Mouse (Mus musculus) layer of hippocampus, postnatal 14 days (tissue): ENCODE measurements around the gene Rtel1. TPM values are rescaled to one million over a fixed set of nuclear protein-coding genes. Genes with fewer than 3 reads are reported as not detected.

Experiments used
- DNase-seq, 2 experiments: peaks; one replicate each; pipeline ENCODE4 v3.0.0; 2021 to 2022; ENCODE audit warnings: low spot score in 2 of 2, mixed read lengths in 1 of 2
- long read RNA-seq, 2 experiments: library from polyadenylated mRNA; stranded (forward); transcript quantifications; one replicate each; pipeline ENCODE4 v2.0.0; 2021
- total RNA-seq, 2 experiments: library from RNA; stranded (reverse); gene quantifications; 2 replicates each; pipeline ENCODE4 v1.2.3; 2021

The Rtel1 gene
- 10 to 100 TPM; 39.7 to 42.8 TPM for total RNA-seq
- long read RNA-seq, experiment 1, partial matches to known transcripts: 2 of 7 reads
- long read RNA-seq, experiment 1, other reads (novel, unspliced or antisense): 5 of 7 reads
- long read RNA-seq, experiment 2, full-length matches to known transcripts: 2 of 6 reads
- long read RNA-seq, experiment 2, partial matches to known transcripts: 3 of 6 reads
- long read RNA-seq, experiment 2, other reads (novel, unspliced or antisense): 1 of 6 reads

- peak; percentile 83 to 86 for DNase-seq
Measured at GRCm38 (mm10) chr2:181319248-181320102, at the start of gene Rtel1. Gene Rtel1 (plus strand): TSS chr2:181319739.

- DNase-seq: no peak
Measured at GRCm38 (mm10) chr2:181272092-181272491, 47.4 kb upstream of the Rtel1 start.

DNA sequence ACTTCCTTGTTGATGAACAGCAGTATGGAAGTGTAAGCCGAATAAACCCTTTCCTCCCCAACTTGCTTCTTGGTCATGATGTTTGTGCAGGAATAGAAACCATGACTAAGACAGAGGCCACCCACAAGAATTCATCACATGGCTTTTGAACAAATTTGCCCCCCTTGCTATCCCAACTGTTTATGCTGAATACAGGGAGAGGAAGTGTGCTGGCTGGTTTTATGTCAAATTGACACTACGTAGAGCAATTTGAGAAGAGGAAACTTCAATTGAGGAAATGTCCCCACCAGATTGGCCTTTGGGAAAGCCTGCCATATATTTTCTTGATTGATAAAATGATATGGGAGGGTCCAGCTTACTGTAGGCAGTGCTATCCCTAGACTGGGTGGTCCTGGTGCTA is 45.7 kb upstream of the Rtel1 start:
- DNase-seq: no peak

DNA sequence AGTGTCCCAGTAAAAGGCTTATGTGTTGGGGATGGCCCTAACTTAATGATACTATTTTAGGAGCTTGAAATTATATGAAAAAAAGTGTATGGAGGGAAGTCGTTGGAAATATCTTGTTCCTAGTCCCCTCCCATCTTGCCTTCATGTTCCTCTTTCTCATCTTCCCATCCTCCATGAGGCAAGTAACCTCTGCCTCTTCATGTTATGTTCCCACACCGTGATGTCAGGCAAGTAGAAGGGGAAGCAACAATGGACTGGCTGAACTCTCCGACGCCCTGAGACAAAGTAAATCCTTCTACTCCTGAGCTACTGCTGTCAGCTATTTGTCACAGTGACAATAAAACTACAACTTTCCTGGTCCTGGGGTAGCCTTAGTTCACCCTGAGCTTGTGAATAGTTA is 44.9 kb upstream of the Rtel1 start:
- DNase-seq: no peak

DNA sequence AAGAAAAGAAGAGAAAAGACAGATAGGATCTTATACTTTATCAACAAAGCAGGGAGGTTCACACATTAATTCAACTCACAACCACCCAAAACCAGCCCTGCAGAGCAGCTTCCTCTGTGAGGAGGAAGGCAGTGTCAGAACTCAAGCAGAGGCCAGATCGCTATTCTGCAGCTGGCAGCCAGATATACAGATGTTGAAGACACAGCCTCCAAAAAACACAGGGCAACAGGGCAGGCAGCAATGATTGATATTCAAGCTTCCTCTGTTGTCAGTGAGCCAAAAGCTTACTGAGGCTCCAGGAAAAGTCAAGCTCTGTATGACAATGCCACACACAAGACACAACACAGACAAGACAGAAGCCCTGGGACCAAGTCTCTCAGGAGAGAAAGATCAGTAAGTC is 42.8 kb upstream of the Rtel1 start:
- no peak for DNase-seq

DNA sequence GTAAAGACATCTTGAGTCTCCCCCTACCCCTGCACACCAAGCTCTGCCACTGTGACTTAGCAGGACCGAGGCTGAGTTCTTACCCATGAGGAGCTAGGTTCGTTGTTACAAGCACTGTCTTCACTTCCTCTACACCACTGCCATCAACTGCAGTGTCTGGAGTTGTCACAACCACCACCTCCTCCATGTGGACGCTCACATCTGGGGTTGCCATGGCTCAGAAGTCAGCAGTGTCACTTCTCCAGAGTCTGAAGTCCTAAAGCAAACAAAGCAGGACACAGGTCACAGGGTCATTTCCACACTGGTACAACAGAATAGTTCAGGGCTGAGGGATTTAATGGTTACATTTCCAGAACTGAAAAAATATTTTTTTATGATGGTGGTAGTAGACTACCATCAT is 41.7 kb upstream of the Rtel1 start:
- DNase-seq: no peak

- DNase-seq: peak in 1 of 2 experiments; percentile 31
Measured at GRCm38 (mm10) chr2:181279968-181280367, 39.6 kb upstream of the Rtel1 start.

DNA sequence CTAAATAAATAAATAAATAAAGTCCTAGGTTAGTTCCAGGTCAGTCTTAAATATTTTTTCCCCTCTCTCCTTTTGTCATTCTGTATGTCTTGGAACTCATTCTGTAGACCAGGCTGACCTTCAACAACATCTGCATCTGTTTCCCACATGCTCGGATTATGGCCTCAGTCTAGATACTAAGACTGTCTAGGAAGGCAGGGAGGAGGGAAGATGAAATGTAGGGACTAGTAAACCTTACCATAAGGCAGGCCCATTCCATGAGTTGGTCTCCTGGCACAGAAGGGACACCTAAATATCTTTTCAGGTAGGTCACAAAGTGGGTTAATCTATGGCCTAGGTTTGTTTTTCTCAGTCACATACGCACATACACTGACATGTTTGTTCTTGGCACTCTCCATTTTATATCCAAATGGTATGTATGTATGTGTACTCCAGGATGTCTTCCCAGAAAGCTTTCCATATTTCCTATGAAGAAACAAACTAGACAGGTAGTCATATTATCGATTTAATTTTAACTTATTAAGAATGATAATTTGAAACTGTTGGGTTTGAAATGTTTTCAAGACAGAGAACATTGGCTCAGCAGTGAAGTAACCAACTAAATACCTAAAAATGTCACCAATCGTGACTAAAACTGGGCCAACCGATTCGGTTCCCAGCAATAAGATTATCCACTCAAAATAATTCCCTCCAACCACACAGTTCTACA is 32.8 kb upstream of the Rtel1 start:
- DNase-seq: no peak

DNA sequence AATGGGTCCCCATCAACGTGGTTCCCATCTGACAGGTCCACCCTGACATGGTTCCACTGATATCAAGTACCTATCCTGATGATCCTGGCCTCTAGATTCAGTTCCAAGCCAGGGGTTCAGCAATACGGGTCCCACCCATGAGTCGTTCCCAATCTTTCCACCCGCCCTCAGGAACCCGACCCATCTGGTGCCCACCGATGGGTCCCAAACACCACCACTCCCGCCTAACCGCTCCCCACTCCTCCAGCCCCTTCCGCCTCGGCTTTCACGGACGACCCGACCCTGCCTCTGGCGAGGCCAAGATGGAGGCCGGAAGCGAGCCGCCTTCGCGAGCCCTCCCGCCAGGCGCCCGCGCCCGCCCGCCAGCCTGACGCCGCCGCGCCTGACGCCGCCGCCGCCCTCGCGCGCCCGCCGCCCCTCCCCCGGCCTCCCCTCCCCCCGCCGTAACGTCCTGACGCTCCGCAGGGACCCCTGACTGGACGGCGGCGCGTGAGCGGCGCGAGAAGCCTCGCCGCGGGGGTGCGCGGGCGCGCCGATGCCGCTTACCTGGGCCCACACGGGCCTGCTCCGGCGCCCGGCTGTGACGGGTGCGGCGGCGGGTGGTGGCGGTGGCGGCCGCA is 32.1 kb upstream of the Rtel1 start:
- peak; percentile 80 to 87 for DNase-seq

- peak; percentile 91 to 96 for DNase-seq
Measured at GRCm38 (mm10) chr2:181287958-181288350, 31.6 kb upstream of the Rtel1 start, which contains the start of gene Gmeb2. Gene Gmeb2 (minus strand): TSS chr2:181288035.

GRCm38 (mm10) chr2:181288691-181289090 is 30.8 kb upstream of the Rtel1 start:
- no peak for DNase-seq

GRCm38 (mm10) chr2:181290937-181291336 is 28.6 kb upstream of the Rtel1 start:
- DNase-seq: no peak

DNA sequence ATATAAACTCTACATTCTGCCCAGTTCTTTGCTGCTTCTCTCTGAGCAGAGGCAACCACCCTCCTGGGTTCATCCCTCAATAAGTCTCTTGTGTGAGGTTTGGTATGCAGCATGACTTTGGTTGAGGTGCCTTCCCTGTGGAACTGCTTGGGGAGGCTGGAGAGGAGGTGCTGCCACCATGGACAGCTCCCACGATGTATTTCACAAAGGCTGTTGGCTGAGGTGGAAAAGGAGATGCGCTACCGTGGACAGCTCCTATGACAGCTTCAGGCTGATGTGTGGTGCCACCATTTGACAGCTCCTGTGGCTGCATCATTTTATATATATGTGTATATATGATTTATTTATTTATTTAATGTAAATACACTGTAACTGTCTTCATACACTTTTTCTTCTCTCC is 17.5 kb upstream of the Rtel1 start:
- DNase-seq: no peak

GRCm38 (mm10) chr2:181304944-181305343 is 14.6 kb upstream of the Rtel1 start:
- no peak for DNase-seq

GRCm38 (mm10) chr2:181307144-181307804 is 12.3 kb upstream of the Rtel1 start:
- DNase-seq: peak in 1 of 2 experiments; percentile 37

DNA sequence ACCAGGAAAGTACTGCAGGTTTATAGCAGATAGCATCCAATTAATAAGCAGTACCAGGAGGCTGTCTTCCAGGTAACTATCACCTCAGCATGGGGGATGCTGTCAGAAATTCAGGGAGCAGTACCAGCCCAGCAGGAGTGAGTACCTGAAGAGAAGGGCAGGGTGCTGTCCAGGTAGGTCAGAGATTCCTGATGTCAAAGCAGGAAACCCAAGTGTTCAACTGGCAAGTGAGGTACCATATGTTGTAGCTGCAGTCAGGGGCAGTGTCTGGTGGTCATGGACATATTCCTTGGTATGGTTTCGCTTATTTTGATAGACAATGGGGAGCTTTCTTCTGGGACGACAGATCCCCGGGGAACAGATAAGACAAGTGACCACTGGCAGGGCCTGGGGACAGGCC is 7.1 kb upstream of the Rtel1 start:
- DNase-seq: no peak

DNA sequence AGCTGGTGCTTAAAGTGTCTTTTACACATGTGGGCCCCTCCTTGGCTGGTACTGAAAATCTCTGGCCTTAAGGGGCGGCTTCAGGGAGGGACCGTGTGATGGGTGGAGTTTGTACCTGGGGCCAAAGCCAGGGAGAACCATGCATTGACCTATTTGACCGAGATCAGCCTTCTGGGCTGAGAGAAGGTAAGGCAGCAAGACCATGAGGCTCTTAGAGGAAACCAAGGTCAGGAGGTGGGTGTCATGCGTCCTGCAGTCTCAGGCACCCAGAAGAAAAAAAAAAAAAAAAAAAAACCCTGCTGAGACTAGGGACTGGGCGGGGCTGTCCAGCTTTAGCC is 6.6 kb upstream of the Rtel1 start:
- DNase-seq: no peak

DNA sequence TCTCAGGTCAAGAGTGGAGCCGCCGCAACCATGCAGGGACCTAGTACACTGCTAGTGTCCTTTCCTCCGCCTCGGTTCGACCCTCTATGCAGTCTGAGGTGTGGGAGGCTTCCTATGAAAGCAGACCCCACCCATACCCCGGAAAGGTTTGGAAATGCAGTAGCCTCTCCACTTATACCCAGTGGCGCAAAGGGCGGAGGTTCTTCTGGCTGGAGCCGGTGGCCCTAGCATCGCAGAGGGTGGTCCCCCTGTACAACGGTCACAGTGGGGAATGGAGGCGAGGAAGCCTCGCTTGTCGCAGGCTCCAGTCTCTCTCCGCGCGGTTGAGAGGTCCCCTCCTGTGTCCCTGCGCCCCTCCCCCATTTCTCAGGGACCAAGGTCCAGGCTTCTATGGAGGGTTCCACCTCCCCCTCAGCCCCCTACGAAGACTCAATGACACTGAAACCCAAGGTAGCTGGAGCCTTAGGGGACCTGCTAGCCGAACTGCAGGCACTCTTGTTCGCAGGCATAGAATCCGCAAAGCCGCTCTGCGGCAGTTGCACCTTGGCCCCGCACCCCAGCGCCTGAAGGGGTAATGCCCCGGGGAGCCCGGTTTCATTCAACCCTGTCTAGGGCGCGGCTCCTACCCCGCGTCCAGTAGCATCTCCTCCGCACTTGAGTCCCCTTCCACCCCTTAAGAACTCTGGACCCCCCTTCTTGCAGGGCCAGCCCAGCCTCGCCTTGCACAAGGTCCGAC is 6.0 kb upstream of the Rtel1 start:
- peak in 1 of 2 experiments; percentile 69 for DNase-seq

DNA sequence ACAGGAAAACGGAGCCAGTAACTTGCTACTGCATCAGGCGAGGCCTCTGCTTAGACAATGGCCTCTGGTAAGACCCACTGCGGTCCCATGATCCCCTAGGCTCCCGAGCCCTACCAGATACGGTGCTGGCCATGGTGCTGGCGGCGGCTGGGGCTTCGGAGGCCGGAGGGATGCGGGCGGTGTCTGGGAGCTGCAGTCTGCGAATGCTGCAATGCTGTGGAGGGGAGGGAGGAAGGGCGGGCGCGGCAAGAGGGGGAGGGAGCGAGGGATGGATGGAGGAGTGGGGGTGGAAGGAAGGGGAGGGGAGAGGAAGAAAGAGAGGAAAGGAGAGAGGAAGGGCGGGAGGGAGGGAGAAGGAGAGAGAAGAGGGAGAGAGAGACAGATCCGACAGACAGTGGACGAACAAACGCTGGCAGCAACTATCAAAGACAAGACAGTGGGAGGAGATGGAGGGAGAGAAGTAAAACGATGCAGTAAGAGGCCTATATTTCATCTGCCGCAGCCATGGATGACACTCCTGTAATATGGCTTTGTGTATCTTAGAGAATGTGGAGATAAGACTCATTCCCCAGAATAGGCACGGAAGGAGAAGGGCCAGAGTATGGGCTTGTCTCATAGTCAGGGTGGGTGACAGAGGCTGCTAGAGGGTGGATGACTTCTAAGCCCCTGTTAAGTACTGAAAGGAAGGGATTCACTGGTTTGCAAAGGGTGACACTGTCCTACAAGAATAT is 5.3 kb upstream of the Rtel1 start, which contains the start of gene Stmn3:
Gene Stmn3 (minus strand): TSS at position 421 of the 731 bp plus-strand sequence.
- peak in 1 of 2 experiments; percentile 71 for DNase-seq
